Mouse (Mus musculus): ENCODE measurements around the gene Lsm2.

GRCm38 (mm10) chr17:34981690-34982180, at the start of gene Lsm2:
- TF ChIP-seq EP300 (IDR thresholded peaks at IDR 0.05; ENCODE audit: low read depth) (peak; percentile 76; the same call in 1 of the 2 replicates), CTCF (IDR thresholded peaks at IDR 0.05; ENCODE audit: low read depth) (no peak)
